Mouse (Mus musculus): ENCODE measurements at regions not wholly inside any gene's neighbourhood (a gene's known extent, or its start where the extent isn't known, plus 50 kb on each side); places are given as distances from the start of the nearest gene placed in this dataset.
"Not testable (repeated sequence)": the region's sequence is repeated elsewhere in the genome, so short reads cannot be mapped to it uniquely, and the experiment has no call there.

GRCm38 (mm10) chr10:20891426-20891825 lies 60.9 kb upstream of the Ahi1 start:
- no peak for DNase-seq (ENCODE audit: low spot score in 2 of 2)

GRCm38 (mm10) chr10:20883618-20884017 lies 68.7 kb upstream of the Ahi1 start:
- no peak for DNase-seq (ENCODE audit: low spot score in 2 of 2)

- DNase-seq (ENCODE audit: low spot score in 2 of 2): no peak
Observed at GRCm38 (mm10) chr10:20882599-20882998, 69.7 kb upstream of the Ahi1 start.

GRCm38 (mm10) chr10:20880251-20880650 lies 72.1 kb upstream of the Ahi1 start:
- no peak for DNase-seq (ENCODE audit: low spot score in 2 of 2)

- no peak for DNase-seq (ENCODE audit: low spot score in 2 of 2)
Observed at GRCm38 (mm10) chr10:20879482-20879881, 72.9 kb upstream of the Ahi1 start.

- DNase-seq (ENCODE audit: low spot score in 2 of 2): no peak
Observed at GRCm38 (mm10) chr10:20867076-20867475, 85.3 kb upstream of the Ahi1 start.

- no peak for DNase-seq (ENCODE audit: low spot score in 2 of 2)
Observed at GRCm38 (mm10) chr10:20865031-20865430, 87.3 kb upstream of the Ahi1 start.

- no peak for DNase-seq (ENCODE audit: low spot score in 2 of 2)
Observed at GRCm38 (mm10) chr10:20857413-20857812, 94.9 kb upstream of the Ahi1 start.

- peak; percentile 28 to 41 for DNase-seq (ENCODE audit: low spot score in 2 of 2)
Observed at GRCm38 (mm10) chr10:20854621-20855363, 97.6 kb upstream of the Ahi1 start.

- DNase-seq (ENCODE audit: low spot score in 2 of 2): no peak
Observed at GRCm38 (mm10) chr10:20847287-20847686, 105.1 kb upstream of the Ahi1 start.

GRCm38 (mm10) chr10:20843277-20843676 lies 109.1 kb upstream of the Ahi1 start:
- DNase-seq (ENCODE audit: low spot score in 2 of 2): no peak

- no peak for DNase-seq (ENCODE audit: low spot score in 2 of 2)
Observed at GRCm38 (mm10) chr10:20842131-20842530, 110.2 kb upstream of the Ahi1 start.

GRCm38 (mm10) chr10:20841430-20842040 lies 110.8 kb upstream of the Ahi1 start:
- no peak for DNase-seq (ENCODE audit: low spot score in 2 of 2)

- no peak for DNase-seq (ENCODE audit: low spot score in 2 of 2)
Observed at GRCm38 (mm10) chr10:20838685-20839425, 113.5 kb upstream of the Ahi1 start.

GRCm38 (mm10) chr10:20836816-20837215 lies 111.9 kb upstream of the Pde7b start:
- DNase-seq (ENCODE audit: low spot score in 2 of 2): not testable (repeated sequence)

- DNase-seq (ENCODE audit: low spot score in 2 of 2): no peak
Observed at GRCm38 (mm10) chr10:20834806-20835575, 110.1 kb upstream of the Pde7b start.

GRCm38 (mm10) chr10:20828304-20828703 lies 103.4 kb upstream of the Pde7b start:
- no peak for DNase-seq (ENCODE audit: low spot score in 2 of 2)

GRCm38 (mm10) chr10:20827473-20827872 lies 102.6 kb upstream of the Pde7b start:
- no peak for DNase-seq (ENCODE audit: low spot score in 2 of 2)

- DNase-seq (ENCODE audit: low spot score in 2 of 2): no peak
Observed at GRCm38 (mm10) chr10:20818548-20818947, 93.7 kb upstream of the Pde7b start.

- DNase-seq (ENCODE audit: low spot score in 2 of 2): peak; percentile 19 to 20
Observed at GRCm38 (mm10) chr10:20799792-20800191, 74.9 kb upstream of the Pde7b start.

- no peak for DNase-seq (ENCODE audit: low spot score in 2 of 2)
Observed at GRCm38 (mm10) chr10:20798400-20798799, 73.5 kb upstream of the Pde7b start.

GRCm38 (mm10) chr10:20793956-20794355 lies 69.1 kb upstream of the Pde7b start:
- no peak for DNase-seq (ENCODE audit: low spot score in 2 of 2)

Data from frontal cortex, postnatal 14 days (tissue).